Mouse (Mus musculus): ENCODE measurements at regions not wholly inside any gene's neighbourhood (a gene's known extent, or its start where the extent isn't known, plus 50 kb on each side); places are given as distances from the start of the nearest gene placed in this dataset.

DNA sequence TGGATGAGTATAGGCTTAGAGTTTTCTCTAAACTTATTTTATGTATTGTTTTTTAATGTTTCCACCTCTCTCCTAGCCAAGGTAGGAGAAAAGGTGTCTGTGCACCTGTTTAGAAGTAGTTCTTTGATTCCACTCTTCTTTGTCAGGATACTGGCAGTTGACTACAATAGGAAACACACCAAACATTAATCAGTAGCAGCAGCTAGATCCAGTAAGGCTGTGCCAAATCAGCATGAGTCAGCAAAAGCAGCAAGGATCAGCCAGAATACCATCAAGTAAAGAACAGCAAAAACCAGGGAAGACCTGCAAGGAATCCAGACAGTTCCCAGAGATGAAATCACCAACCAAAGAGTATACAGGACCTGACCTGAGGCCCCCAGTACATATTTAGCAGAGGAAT lies 303.7 kb downstream of the Gm21833 start:
- H3K27ac ChIP-seq = no peak overlapping the region
- DNase-seq (ENCODE audit: low spot score) = no peak
- no peaks in the 10 kb centered on the region for H3K4me1 ChIP-seq (replicated peaks; ENCODE audit: control insufficient read depth, insufficient read depth, low read length)
- no peaks in the 10 kb centered on the region for H3K27me3 ChIP-seq (ENCODE audit: control insufficient read depth, insufficient read depth, low read length)
- H3K4me3 ChIP-seq (replicated peaks; ENCODE audit: low read length) = no peak overlapping the region
- H3K4me2 ChIP-seq (replicated peaks) = no peak overlapping the region
- no peak for ATAC-seq (ENCODE audit: low FRiP score)
- no peak overlapping the region for H3K9ac ChIP-seq
- H3K9me3 ChIP-seq (ENCODE audit: control insufficient read depth, low read length) = no peaks in the 10 kb centered on the region
- H3K36me3 ChIP-seq (replicated peaks; ENCODE audit: control insufficient read depth, insufficient read depth) = no peaks in the 10 kb centered on the region

DNA sequence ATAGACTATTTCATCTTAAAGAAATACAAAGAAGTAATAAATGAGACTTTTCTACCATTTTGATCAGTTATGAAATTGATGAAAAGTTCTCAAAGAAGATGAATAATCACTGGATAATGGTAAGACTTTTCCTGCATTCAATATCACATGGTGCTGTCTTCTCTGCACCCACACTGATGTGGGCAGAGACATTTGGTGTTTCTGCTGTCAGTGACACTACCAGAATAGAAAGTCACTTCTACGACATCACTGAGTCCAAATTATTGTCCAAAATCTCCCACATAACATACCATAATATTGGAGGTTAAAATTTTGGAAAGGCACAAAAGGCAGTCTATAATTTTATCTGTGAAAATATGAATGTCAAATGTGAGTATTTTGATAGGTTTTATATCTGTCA lies 344.8 kb downstream of the Gm21833 start:
- Histone ChIP-seq H3K36me3 (replicated peaks; ENCODE audit: control insufficient read depth, insufficient read depth) (no peaks in the 10 kb centered on the region), H3K4me3 (replicated peaks; ENCODE audit: low read length) (no peak overlapping the region), H3K4me2 (replicated peaks) (no peak overlapping the region), H3K9ac (no peak overlapping the region), H3K27ac (no peak overlapping the region), H3K9me3 (ENCODE audit: control insufficient read depth, low read length) (no peaks in the 10 kb centered on the region), H3K27me3 (ENCODE audit: control insufficient read depth, insufficient read depth, low read length) (no peaks in the 10 kb centered on the region), H3K4me1 (replicated peaks; ENCODE audit: control insufficient read depth, insufficient read depth, low read length) (no peaks in the 10 kb centered on the region)
- 95% methylated on average over 1 of the region's 1 CpGs for WGBS
- ATAC-seq (ENCODE audit: low FRiP score) = no peak
- no peak for DNase-seq (ENCODE audit: low spot score)

DNA sequence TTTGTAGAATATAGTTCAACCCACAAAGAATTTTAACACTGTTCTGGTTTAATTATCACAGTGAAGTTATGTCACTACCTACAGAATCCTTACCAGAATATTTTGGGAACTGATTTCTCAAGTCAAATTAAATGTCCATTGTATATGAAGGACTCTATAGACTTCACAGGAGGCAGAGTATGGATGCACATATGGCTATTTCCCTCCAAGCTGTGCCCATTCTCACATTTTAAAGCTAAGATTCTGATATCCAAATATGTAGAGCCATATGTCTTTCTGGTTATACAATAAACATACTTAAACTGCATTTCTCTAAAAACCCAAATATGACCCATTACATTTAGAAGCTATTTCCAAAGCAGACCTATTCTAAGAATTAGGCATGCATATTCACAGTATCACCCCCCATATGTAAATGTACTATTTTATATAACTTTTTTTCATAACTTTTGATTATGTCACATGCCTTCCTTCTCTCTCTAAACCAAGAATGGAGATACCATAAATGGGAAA lies 365.3 kb downstream of the Gm21833 start:
- H3K27ac ChIP-seq = no peak overlapping the region
- H3K4me2 ChIP-seq (replicated peaks) = no peak overlapping the region
- no peak overlapping the region for H3K4me3 ChIP-seq (replicated peaks; ENCODE audit: low read length)
- H3K9ac ChIP-seq = no peak overlapping the region
- DNase-seq (ENCODE audit: low spot score) = no peak
- no peak for ATAC-seq (ENCODE audit: low FRiP score)
- no peaks in the 10 kb centered on the region for H3K4me1 ChIP-seq (replicated peaks; ENCODE audit: control insufficient read depth, insufficient read depth, low read length)
- no peaks in the 10 kb centered on the region for H3K36me3 ChIP-seq (replicated peaks; ENCODE audit: control insufficient read depth, insufficient read depth)
- H3K27me3 ChIP-seq (ENCODE audit: control insufficient read depth, insufficient read depth, low read length) = no peaks in the 10 kb centered on the region
- no peaks in the 10 kb centered on the region for H3K9me3 ChIP-seq (ENCODE audit: control insufficient read depth, low read length)

DNA sequence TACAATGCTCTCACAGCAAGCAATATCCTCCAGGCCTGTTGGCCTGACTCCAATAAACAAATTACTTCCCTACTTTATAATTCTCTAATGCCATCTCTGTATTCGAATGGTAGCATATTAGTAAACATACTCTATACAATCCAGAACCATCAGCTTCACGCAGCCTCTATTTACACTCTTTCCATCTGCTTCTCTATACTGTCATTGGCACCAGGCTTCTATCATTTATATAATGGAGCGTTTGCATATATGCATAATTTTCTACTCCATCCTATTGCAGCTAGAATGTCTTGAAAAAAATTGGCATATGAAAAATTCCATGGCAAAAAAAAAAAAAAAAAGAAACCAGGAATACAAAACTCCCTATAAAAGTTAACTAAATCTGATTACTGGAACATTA lies 369.6 kb downstream of the Gm21833 start:
- 71% methylated on average over 3 of the region's 3 CpGs for WGBS

More for the DNA sequence above, 369.6 kb downstream of the Gm21833 start:
- no peak for ATAC-seq (ENCODE audit: low FRiP score)
- Histone ChIP-seq H3K9ac (no peak overlapping the region), H3K4me2 (replicated peaks) (no peak overlapping the region), H3K9me3 (ENCODE audit: control insufficient read depth, low read length) (no peaks in the 10 kb centered on the region), H3K4me3 (replicated peaks; ENCODE audit: low read length) (no peak overlapping the region), H3K4me1 (replicated peaks; ENCODE audit: control insufficient read depth, insufficient read depth, low read length) (no peaks in the 10 kb centered on the region), H3K27ac (no peak overlapping the region), H3K27me3 (ENCODE audit: control insufficient read depth, insufficient read depth, low read length) (no peaks in the 10 kb centered on the region), H3K36me3 (replicated peaks; ENCODE audit: control insufficient read depth, insufficient read depth) (no peaks in the 10 kb centered on the region)
- DNase-seq (ENCODE audit: low spot score) = no peak
